Mouse (Mus musculus) megakaryocyte, embryonic 14.5 days (primary cell): ENCODE measurements around the gene Bak1. TPM values are rescaled to one million over a fixed set of nuclear protein-coding genes. Genes with fewer than 3 reads are reported as not detected.
A peak's percentile ranks its signal among the peaks of the same experiment; 100 is the strongest.

Experiments
- H3K27me3 ChIP-seq: replicated peaks from 2 replicates; pipeline ENCODE3; 2012; ENCODE audit warnings: inconsistent platforms
- H3K36me3 ChIP-seq: replicated peaks from 2 replicates; pipeline ENCODE3; 2012; ENCODE audit warnings: low read length, inconsistent platforms, mixed read lengths
- H3K4me1 ChIP-seq: 2 replicates; pipeline ENCODE4 v1.6.1; 2012; ENCODE audit warnings: inconsistent platforms
- H3K4me3 ChIP-seq: replicated peaks from 2 replicates; pipeline ENCODE3; 2012; ENCODE audit warnings: moderate library complexity, mild to moderate bottlenecking, inconsistent platforms
- H3K9me3 ChIP-seq: 2 replicates; pipeline ENCODE4 v1.6.1; 2012; ENCODE audit warnings: inconsistent platforms
- FLI1 ChIP-seq: IDR thresholded peaks from 2 replicates; pipeline ENCODE4 v1.6.1; 2012; ENCODE audit warnings: low read length, inconsistent platforms, mixed read lengths
- GATA1 ChIP-seq: IDR thresholded peaks from 3 replicates; pipeline ENCODE4 v1.6.1; 2012; ENCODE audit warnings: mixed read lengths, low read length, inconsistent platforms, borderline replicate concordance
- polyA plus RNA-seq: library from polyadenylated mRNA; stranded (reverse); fragments of >175 nt; gene quantifications from 2 replicates; pipeline ENCODE4 v1.2.3, GENCODE M21; 2012; ENCODE audit warnings: low replicate concordance; ENCODE audit not compliant: insufficient read depth

Bak1 gene
- polyA plus RNA-seq, 1 experiment, result 277 TPM

GRCm38 (mm10) chr17:27027460-27028283 is 1.1 kb downstream of the Bak1 start:
- peak overlapping the region; percentile 98 for H3K4me3 ChIP-seq
- 0 out of 2 replicates have a peak, but pooled peaks cover 10% of the 10 kb centered on the region for H3K9me3 ChIP-seq
- peaks cover 75% of the 10 kb centered on the region for H3K4me1 ChIP-seq
- TF ChIP-seq FLI1 (no peak), GATA1 (no peak)
- H3K36me3 ChIP-seq, result peaks cover 39% of the 10 kb centered on the region
- peaks cover 4% of the 10 kb centered on the region for H3K27me3 ChIP-seq

GRCm38 (mm10) chr17:27025951-27026350 is 2.9 kb downstream of the Bak1 start:
- Histone ChIP-seq H3K4me3 (peak overlapping the region; percentile 62), H3K4me1 (peaks cover 70% of the 10 kb centered on the region), H3K27me3 (peaks cover 2% of the 10 kb centered on the region), H3K9me3 (0 out of 2 replicates have a peak, but pooled peaks cover 2% of the 10 kb centered on the region), H3K36me3 (peaks cover 56% of the 10 kb centered on the region)
- no peak for TF ChIP-seq FLI1
- no peak for TF ChIP-seq GATA1

GRCm38 (mm10) chr17:27025326-27025902 is 3.4 kb downstream of the Bak1 start:
- peak overlapping the region; percentile 46 for H3K4me3 ChIP-seq
- TF ChIP-seq FLI1 (no peak), GATA1 (no peak)
- H3K4me1 ChIP-seq, result peaks cover 69% of the 10 kb centered on the region
- H3K36me3 ChIP-seq, result peaks cover 61% of the 10 kb centered on the region
- no peaks in the 10 kb centered on the region for H3K27me3 ChIP-seq
- no peaks in the 10 kb centered on the region for H3K9me3 ChIP-seq

- no peaks in the 10 kb centered on the region for H3K27me3 ChIP-seq
- H3K4me1 ChIP-seq, result peaks cover 51% of the 10 kb centered on the region
- H3K36me3 ChIP-seq, result peaks cover 72% of the 10 kb centered on the region
- TF ChIP-seq GATA1 (no peak), FLI1 (no peak)
- H3K4me3 ChIP-seq, result no peak overlapping the region
- H3K9me3 ChIP-seq, result no peaks in the 10 kb centered on the region
Observed at GRCm38 (mm10) chr17:27023342-27023741, 5.5 kb downstream of the Bak1 start.

GRCm38 (mm10) chr17:27021736-27022135 is 7.1 kb downstream of the Bak1 start:
- no peak for TF ChIP-seq GATA1
- no peak for TF ChIP-seq FLI1
- Histone ChIP-seq H3K27me3 (no peaks in the 10 kb centered on the region), H3K36me3 (peaks cover 72% of the 10 kb centered on the region), H3K4me3 (no peak overlapping the region), H3K4me1 (peaks cover 48% of the 10 kb centered on the region), H3K9me3 (no peaks in the 10 kb centered on the region)

GRCm38 (mm10) chr17:27021076-27021475 is 7.7 kb downstream of the Bak1 start:
- Histone ChIP-seq H3K36me3 (peaks cover 67% of the 10 kb centered on the region), H3K9me3 (no peaks in the 10 kb centered on the region), H3K4me3 (no peak overlapping the region), H3K4me1 (peaks cover 41% of the 10 kb centered on the region), H3K27me3 (no peaks in the 10 kb centered on the region)
- TF ChIP-seq GATA1, result no peak
- no peak for TF ChIP-seq FLI1

- no peaks in the 10 kb centered on the region for H3K27me3 ChIP-seq
- H3K4me1 ChIP-seq, result peaks cover 21% of the 10 kb centered on the region
- peaks cover 43% of the 10 kb centered on the region for H3K36me3 ChIP-seq
- peak overlapping the region; percentile 94 for H3K4me3 ChIP-seq
- TF ChIP-seq FLI1 (no peak), GATA1 (no peak)
- H3K9me3 ChIP-seq, result no peaks in the 10 kb centered on the region
Observed at GRCm38 (mm10) chr17:27018555-27019196, 10.1 kb downstream of the Bak1 start.

GRCm38 (mm10) chr17:27017564-27018499 is 11.0 kb downstream of the Bak1 start:
- Histone ChIP-seq H3K9me3 (no peaks in the 10 kb centered on the region), H3K4me3 (peak overlapping the region; percentile 94), H3K27me3 (no peaks in the 10 kb centered on the region), H3K4me1 (peaks cover 21% of the 10 kb centered on the region), H3K36me3 (peaks cover 35% of the 10 kb centered on the region)
- TF ChIP-seq GATA1 (no peak), FLI1 (no peak)

- TF ChIP-seq GATA1, result no peak
- no peak for TF ChIP-seq FLI1
- H3K4me1 ChIP-seq, result peaks cover 29% of the 10 kb centered on the region
- H3K4me3 ChIP-seq, result no peak overlapping the region
- no peaks in the 10 kb centered on the region for H3K36me3 ChIP-seq
- H3K9me3 ChIP-seq, result no peaks in the 10 kb centered on the region
- H3K27me3 ChIP-seq, result peaks cover 8% of the 10 kb centered on the region
Observed at GRCm38 (mm10) chr17:27012909-27013308, 15.9 kb downstream of the Bak1 start.
